Mouse (Mus musculus) olfactory bulb, adult 2 months (tissue): ENCODE data around the gene Bcar3.

ENCODE experiments used
- CTCF ChIP-seq: fragments of 200-500 bp; IDR thresholded peaks from 2 replicates; pipeline ENCODE4 v1.5.1; 2012; ENCODE audit warnings: low read depth, mild to moderate bottlenecking, low read length, moderate library complexity; ENCODE audit not compliant: insufficient read depth
- POLR2A ChIP-seq: fragments of 200-500 bp; IDR thresholded peaks from 2 replicates; pipeline ENCODE4 v1.6.1; 2012; ENCODE audit warnings: mild to moderate bottlenecking, low read depth, low read length, moderate library complexity; ENCODE audit not compliant: insufficient read depth

- TF ChIP-seq CTCF (no peak), POLR2A (no peak)
These were observed 52.7 kb downstream of the Bcar3 start for GRCm38 (mm10) chr3:122346600-122346999.
